Mouse (Mus musculus) fibroblast of lung, adult 2 months (primary cell): Measurements from ENCODE around the gene Ano3.
"Not testable (repeated sequence)": the region's sequence is repeated elsewhere in the genome, so short reads cannot be mapped to it uniquely, and the experiment has no call there.

Source experiments
- DNase-seq: peaks from one replicate; pipeline ENCODE4 v3.0.0-alpha.2; 2011; ENCODE audit warnings: low read depth

Gene Ano3

GRCm38 (mm10) chr2:110950823-110951222 lies at the start of gene Ano3:
TSS of gene Ano3 (minus strand) at chr2:110950923.
- DNase-seq: not testable (repeated sequence)

DNA sequence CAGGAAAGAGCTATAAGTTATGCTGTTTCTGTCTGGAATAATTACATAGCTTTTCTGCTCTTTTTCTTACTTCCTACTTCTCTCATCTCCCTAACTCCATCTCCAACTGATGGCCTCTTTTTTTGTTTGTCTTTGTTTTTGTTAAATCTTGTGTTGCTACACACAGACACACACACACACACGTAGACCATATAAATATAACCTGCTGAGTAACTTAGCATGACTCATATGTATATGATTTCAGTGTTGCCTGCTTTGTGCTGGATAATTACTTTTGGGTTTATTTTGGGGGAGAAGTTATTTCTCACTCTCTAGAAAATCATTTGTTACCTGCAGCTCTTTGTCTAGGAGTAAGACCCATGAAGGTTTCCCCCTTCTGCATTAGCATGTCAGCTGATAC lies 39.3 kb upstream of the Ano3 start:
- no peak for DNase-seq

- no peak for DNase-seq
Observed at GRCm38 (mm10) chr2:110989539-110989938, 38.8 kb upstream of the Ano3 start.

DNA sequence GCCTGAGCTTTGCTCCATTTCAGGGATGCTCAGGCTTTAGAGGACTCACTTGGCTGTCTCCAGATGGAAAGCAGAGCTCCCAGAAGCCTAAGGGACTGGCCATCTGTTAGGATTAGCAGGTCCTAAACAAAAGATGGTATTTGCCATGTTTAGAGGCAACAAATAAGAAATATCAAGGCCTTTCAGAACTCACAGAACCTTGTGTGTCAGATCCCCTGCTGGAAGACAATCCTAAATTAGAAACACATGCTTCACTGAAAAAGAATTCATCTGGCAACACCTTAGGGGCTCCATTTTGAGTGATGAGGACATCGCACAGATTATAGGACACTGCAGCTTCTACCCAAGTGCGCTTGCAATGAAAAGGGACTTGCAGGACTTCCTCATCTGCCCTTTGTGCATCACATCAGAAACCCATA lies 35.1 kb upstream of the Ano3 start:
- DNase-seq: no peak

DNA sequence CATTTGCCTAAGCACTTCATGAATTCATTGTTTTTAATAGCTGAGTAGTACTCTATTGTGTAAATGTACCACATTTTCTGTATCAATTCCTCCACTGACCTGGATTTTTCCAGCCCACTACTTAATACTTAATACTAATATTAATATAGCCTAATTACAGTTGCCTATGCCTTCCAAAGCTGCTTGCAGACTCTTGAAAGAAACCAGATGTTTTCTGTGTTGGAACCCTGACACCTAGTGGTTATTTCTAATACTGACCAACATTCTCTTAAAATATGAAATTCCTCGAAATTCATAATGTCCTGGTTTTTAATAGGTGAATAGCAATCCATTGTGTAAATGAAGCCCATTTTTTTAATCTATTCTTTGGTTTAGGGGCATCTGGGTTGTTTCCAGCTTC lies 31.0 kb upstream of the Ano3 start:
- DNase-seq: no peak

DNA sequence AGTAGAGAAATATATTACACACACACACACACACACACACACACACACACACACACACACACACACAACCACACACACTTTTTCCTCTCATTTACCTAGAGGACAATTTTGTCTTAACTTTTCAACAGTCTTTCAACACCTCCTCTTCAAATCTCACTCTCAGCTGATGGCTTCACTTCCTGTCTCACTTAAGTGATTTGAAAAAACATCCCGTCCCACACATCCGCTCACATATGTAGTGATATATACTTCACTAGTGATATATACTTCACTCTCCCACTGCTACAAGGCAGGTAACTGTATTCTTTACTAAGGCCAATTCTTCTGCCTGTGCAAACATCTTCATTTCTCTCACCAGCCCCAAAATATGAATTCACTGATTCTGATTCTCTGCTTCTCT lies 28.9 kb upstream of the Ano3 start:
- DNase-seq: no peak

- DNase-seq: no peak
Observed at GRCm38 (mm10) chr2:110976871-110977270, 26.1 kb upstream of the Ano3 start.

DNA sequence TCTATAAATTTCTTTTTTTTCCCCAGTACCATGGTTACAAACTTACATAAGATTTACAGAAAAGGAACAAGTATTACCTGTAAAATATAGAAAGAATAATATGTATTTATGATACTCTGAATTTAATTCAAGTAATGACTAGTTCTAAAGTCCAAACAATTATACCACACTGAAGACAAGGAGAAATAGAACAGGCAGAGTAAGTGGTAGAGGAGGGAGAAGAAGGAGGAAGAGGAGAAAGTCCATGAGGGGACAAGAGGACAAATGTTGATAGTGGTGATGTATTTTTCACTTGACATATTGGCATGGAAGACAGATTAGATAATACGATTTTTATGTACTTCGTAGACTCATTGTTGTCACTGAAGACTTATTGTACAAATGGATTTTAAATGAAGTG lies 19.4 kb upstream of the Ano3 start:
- DNase-seq: no peak

DNA sequence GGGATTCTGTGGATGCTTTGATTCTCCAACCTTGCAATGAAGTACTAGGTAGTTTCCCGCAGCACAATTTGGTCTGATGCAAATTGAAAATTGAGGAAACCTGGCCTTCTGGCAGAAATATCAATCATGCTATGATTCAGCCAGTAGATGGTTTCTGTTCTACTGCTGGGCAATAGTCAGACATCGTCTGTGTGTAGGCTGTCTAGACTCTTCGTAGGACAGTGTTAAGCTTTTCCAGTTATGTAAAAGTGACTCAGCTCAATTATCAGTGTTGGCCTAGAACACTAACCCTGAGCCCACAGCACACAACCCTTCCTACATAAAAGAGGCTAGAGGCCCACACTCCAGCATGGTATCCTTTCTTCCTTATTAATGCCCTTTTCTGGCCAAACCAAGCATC lies 14.7 kb upstream of the Ano3 start:
- DNase-seq: no peak

GRCm38 (mm10) chr2:110950432-110950803 lies 305 bp downstream of the Ano3 start:
- DNase-seq: no peak

- DNase-seq: peak; percentile 29
Observed at GRCm38 (mm10) chr2:110949679-110950431, 868 bp downstream of the Ano3 start.

DNA sequence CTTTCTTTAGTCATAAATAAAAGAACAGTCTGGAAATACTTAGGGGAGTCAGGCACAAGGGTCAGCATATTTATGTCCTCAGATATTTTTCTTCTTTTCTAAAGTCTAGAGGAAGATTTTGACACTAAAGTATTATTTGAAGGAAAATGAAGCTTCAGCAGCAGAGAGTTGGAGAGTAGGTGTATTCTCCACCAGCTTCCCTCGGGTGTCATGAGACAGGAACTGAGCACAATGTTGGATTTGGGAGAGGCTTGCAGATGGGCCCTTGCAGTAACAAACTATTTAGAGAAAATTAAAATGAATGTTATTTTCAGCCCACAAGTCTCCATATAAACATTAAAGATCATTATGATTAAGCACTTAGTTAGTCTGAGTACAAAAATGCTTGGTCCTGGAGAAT lies 5.6 kb downstream of the Ano3 start:
- DNase-seq: no peak

DNA sequence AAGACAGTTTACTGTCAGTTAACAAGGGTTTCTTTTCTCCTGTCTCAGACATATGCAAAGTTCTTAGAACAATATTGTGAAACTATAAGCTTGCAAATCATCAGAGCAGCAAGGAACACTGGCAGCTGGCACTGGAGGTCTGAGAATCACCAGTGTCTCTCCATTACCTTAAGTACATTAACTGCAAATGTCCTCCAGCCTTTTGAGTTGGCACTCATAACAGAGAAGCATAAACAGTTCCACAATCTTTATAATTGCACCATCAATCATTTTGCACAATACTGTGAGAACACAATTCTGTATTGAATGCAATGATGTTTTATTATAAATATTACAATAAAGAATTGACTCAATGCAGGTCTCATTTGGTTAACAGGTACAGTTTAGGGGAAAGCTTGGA lies 15.0 kb downstream of the Ano3 start:
- DNase-seq: no peak

- DNase-seq: no peak
Observed at GRCm38 (mm10) chr2:110929126-110929525, 21.6 kb downstream of the Ano3 start.

DNA sequence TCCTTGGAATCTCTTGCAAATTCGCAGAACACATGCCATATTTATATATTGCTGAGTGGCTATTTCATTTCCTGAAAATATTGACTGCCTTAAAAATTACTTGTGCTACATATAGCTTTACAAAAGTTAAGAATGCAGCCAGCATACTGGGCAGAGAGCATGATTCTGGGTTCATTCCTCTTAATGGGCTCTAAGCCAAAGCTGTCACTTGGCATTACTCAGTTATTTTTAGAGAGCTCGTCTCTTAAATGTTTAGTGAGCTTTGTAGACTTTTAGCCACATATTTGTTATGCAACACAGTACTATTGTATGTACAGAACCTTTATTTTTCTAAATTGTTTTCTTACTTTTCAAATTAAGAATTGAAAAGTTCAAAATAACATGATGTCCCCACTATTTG lies 41.2 kb downstream of the Ano3 start:
- DNase-seq: no peak

DNA sequence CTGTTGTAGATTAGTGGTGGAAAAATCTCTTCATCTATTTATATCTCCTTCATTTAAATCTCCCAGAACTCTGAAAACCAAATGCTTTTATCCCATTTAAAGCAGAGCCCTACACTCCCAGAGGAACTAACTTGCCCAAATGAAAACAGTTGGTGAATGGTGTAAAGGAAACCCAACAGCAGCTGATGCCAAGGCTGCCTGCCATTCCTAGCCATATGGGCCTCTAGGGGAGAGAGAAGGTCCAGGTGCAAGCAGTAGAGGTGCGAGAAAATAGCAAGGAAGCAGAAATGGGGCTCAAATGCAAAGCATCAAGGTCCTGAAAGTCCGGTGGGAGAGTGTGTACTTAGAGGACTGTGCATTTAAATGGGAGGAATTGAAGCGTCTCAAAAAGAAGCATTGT lies 44.2 kb downstream of the Ano3 start:
- no peak for DNase-seq

DNA sequence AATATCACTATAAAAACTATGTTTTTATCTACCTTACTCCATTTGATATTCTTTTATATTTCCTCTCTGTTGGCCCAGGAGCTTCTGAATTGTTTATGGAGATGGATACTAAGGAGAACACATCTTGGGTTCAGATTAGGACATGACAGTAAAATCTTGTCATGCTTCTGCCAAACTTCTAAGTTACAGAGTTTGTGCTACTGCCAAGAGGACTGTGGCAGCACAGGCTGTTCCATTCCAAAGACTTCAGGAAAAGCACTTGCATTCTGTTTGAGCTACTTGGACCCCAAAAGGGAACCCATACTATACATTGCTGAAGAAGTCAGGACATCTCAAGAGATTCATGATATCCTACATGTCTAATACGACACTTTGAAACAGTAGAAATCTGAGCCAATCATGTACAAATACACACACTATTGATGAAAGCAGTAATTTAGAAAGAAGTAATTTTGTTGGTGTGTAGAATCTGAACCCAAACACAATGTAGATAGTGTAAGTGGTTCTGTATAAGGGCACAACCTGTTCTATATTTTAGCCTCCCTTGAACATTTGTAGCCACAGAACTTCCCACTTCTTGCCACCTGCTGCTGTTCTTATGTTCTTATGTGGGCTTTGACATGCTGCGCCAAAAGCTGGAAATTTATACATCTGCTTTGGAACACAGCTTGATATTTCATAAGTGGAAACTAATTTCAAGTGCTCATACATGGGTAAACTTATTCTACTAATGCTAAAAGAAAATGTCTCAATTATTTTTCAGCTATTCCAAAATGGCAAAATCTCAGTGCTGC lies 54.0 kb downstream of the Ano3 start:
- DNase-seq: no peak

- no peak for DNase-seq
Observed at GRCm38 (mm10) chr2:110871650-110872049, 79.1 kb downstream of the Ano3 start.

- DNase-seq: no peak
Observed at GRCm38 (mm10) chr2:110865584-110865983, 85.1 kb downstream of the Ano3 start.

- DNase-seq: no peak
Observed at GRCm38 (mm10) chr2:110863376-110863775, 87.3 kb downstream of the Ano3 start.

DNA sequence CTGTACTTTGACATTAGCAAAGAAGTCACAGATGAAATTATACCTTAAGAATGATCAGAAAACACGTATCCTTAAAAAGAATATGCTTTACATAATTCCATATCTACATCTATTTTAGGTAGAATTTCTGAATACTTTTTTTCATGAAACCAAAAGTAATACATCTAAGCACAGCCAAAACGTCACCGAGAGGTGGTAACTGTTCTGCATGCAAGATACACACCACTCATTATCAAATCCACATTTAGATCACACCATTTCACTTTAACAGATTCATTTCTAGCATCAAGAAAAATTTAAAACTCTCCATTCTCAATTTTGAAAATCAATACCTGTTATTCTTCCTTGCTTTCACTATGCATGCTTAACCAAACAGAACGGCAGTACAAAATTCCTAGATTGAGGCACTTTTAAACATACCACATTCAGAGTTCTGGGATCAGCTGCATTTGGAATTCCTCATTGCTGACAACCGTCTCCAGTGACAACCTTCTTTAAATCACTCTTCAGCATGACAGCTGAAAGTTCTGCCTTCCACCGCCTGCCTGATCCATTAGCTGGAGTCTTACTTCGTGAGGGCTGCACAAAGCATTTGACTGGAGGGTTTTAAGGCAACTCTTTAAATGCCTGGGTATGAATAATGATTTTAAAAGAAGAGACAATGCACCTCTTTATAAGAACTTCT lies 111.0 kb downstream of the Ano3 start:
- DNase-seq: no peak

DNA sequence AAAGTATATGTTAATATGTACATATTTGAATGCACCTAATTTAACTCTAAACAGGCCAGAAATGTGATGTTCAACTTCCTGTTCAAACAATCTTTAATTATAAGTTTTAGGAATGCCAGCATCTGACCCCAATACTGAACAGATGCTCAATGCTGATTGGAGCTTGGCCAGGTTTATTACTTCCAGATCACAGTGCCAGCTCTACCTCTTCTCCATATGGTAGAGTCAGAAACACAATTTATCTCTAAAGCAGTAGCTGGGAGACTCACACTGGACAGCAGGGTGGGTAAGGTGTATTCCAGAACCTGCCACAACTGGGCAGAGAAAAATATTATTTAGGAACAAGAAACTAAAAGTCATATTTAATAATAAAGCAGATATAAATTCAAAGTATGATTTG lies 134.5 kb downstream of the Ano3 start:
- DNase-seq: no peak

GRCm38 (mm10) chr2:110814964-110815363 lies 135.8 kb downstream of the Ano3 start:
- DNase-seq: no peak
